8 mouse cellular contexts compared by ENCODE assay signal in the genomic region with DNA sequence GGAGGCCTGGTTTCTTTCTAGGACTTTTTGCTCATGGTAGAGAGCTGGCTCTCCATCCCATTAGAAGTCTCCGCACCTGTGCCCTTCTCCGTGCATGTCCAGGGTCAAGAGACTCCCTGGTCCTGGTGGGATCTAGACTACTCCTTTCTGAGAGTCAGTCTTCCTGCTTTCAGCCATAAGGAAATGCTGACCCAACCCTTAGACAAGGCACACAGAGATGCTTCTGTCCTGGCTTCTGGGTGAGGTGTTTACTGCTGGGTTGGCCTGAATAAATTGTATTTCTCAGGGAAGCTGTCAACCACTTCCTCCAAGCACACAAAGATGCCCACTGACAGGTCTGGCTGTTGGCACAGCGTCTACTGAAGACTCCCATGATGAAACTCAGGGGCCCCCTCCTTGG. TPM values are rescaled to one million over a fixed set of nuclear protein-coding genes. Genes with fewer than 3 reads are reported as not detected.
DNase-seq lines count a peak whose midpoint lies in the region; ATAC-seq and TF ChIP-seq lines count a peak whose summit lies in the region.

A gene (plus strand): TSS at position 301 of the 400 bp plus-strand sequence.

- in situ Hi-C loops in ES-E14 (cut with MboI; ENCODE audit: low sequenced_read_pairs in 2 of 2, unreplicated experiment in 2 of 2), result no loop called here

- no peaks in the 10 kb centered on the region for H3K9me3 ChIP-seq in hindbrain, embryonic 10.5 days
- no peaks in the 10 kb centered on the region for H3K9me3 ChIP-seq in hindbrain, embryonic 14.5 days (ENCODE audit: control insufficient read depth, low read length)
- no peaks in the 10 kb centered on the region for H3K9me3 ChIP-seq in ES-E14 (ENCODE audit: control insufficient read depth, insufficient read depth, low read depth, low read length)
- H3K9me3 ChIP-seq in forebrain, embryonic 16.5 days (ENCODE audit: control insufficient read depth, low read length), result no peaks in the 10 kb centered on the region
- no peaks in the 10 kb centered on the region for H3K9me3 ChIP-seq in intestine, embryonic 15.5 days
- no peaks in the 10 kb centered on the region for H3K9me3 ChIP-seq in midbrain, postnatal 0 days (ENCODE audit: low read length)

- H3K27me3 ChIP-seq in hindbrain, embryonic 10.5 days (ENCODE audit: insufficient read depth, poor library complexity, severe bottlenecking), result no peaks in the 10 kb centered on the region
- no peaks in the 10 kb centered on the region for H3K27me3 ChIP-seq in hindbrain, embryonic 14.5 days (ENCODE audit: control insufficient read depth, insufficient read depth, low read length)
- H3K27me3 ChIP-seq in forebrain, embryonic 16.5 days (replicated peaks; ENCODE audit: control insufficient read depth, insufficient read depth, low read length), result no peaks in the 10 kb centered on the region
- no peaks in the 10 kb centered on the region for H3K27me3 ChIP-seq in intestine, embryonic 15.5 days (replicated peaks)
- no peaks in the 10 kb centered on the region; the same call in 1 of the 2 replicates for H3K27me3 ChIP-seq in midbrain, postnatal 0 days (ENCODE audit: insufficient read depth, low read length)

- no peak within 1 kb of the TSS for H3K27ac ChIP-seq in hindbrain, embryonic 10.5 days
- no peak within 1 kb of the TSS for H3K27ac ChIP-seq in hindbrain, embryonic 14.5 days
- H3K27ac ChIP-seq in ES-E14 (ENCODE audit: insufficient read depth, low read depth, low read length, poor library complexity, severe bottlenecking), result no peak within 1 kb of the TSS
- H3K27ac ChIP-seq in forebrain, embryonic 16.5 days (ENCODE audit: low read length), result no peak within 1 kb of the TSS
- no peak within 1 kb of the TSS for H3K27ac ChIP-seq in intestine, embryonic 15.5 days
- no peak within 1 kb of the TSS for H3K27ac ChIP-seq in midbrain, postnatal 0 days (ENCODE audit: low read depth, low read length)

- no peak within 1 kb of the TSS for H3K9ac ChIP-seq in hindbrain, embryonic 14.5 days
- no peak within 1 kb of the TSS for H3K9ac ChIP-seq in ES-E14 (ENCODE audit: insufficient read depth, low read depth, low read length, poor library complexity, severe bottlenecking)
- H3K9ac ChIP-seq in forebrain, embryonic 16.5 days (replicated peaks; ENCODE audit: low read depth, low read length), result no peak within 1 kb of the TSS
- no peak within 1 kb of the TSS for H3K9ac ChIP-seq in intestine, embryonic 15.5 days
- no peak within 1 kb of the TSS for H3K9ac ChIP-seq in midbrain, postnatal 0 days (replicated peaks; ENCODE audit: low read length, poor library complexity, severe bottlenecking)

- ATAC-seq in hindbrain, embryonic 14.5 days (ENCODE audit: low FRiP score), result no peak
- ATAC-seq in forebrain, embryonic 16.5 days, result no peak
- ATAC-seq in intestine, embryonic 15.5 days, result no peak
- ATAC-seq in midbrain, postnatal 0 days (ENCODE audit: low FRiP score), result no peak

- no peak for TF ChIP-seq CTCF in midbrain, postnatal 0 days (IDR thresholded peaks at IDR 0.05)

- H3K4me3 ChIP-seq in hindbrain, embryonic 10.5 days, result no peak within 1 kb of the TSS
- no peak within 1 kb of the TSS for H3K4me3 ChIP-seq in hindbrain, embryonic 14.5 days (replicated peaks; ENCODE audit: low read length)
- H3K4me3 ChIP-seq in ES-E14 (ENCODE audit: insufficient read depth in 1 of 2, low read depth in 1 of 2, low read length in 2 of 2, poor library complexity in 1 of 2, severe bottlenecking in 1 of 2), result no peak within 1 kb of the TSS
- H3K4me3 ChIP-seq in forebrain, embryonic 16.5 days (replicated peaks; ENCODE audit: low read length), result no peak within 1 kb of the TSS
- H3K4me3 ChIP-seq in intestine, embryonic 15.5 days (replicated peaks), result no peak within 1 kb of the TSS
- no peak within 1 kb of the TSS for H3K4me3 ChIP-seq in midbrain, postnatal 0 days (ENCODE audit: low read depth, low read length)

- peaks cover 15% of the 10 kb centered on the region for H3K36me3 ChIP-seq in hindbrain, embryonic 10.5 days
- H3K36me3 ChIP-seq in hindbrain, embryonic 14.5 days (replicated peaks; ENCODE audit: control insufficient read depth, insufficient read depth), result peaks cover 13% of the 10 kb centered on the region
- H3K36me3 ChIP-seq in ES-E14 (ENCODE audit: control insufficient read depth, insufficient read depth, low read length, poor library complexity, severe bottlenecking), result no peaks in the 10 kb centered on the region
- no peaks in the 10 kb centered on the region for H3K36me3 ChIP-seq in forebrain, embryonic 16.5 days (ENCODE audit: control insufficient read depth, insufficient read depth)
- no peaks in the 10 kb centered on the region for H3K36me3 ChIP-seq in intestine, embryonic 15.5 days
- H3K36me3 ChIP-seq in midbrain, postnatal 0 days (ENCODE audit: insufficient read depth, low read length), result peaks cover 25% of the 10 kb centered on the region; the same call in 1 of the 2 replicates

- 96% methylated on average over 3 of the region's 3 CpGs for WGBS in hindbrain, embryonic 10.5 days
- 89% methylated on average over 3 of the region's 3 CpGs for WGBS in hindbrain, embryonic 14.5 days
- 88% methylated on average over 3 of the region's 3 CpGs for WGBS in forebrain, embryonic 16.5 days
- 93% methylated on average over 3 of the region's 3 CpGs for WGBS in intestine, embryonic 15.5 days
- 92% methylated on average over 3 of the region's 3 CpGs for WGBS in midbrain, postnatal 0 days

- H3K4me2 ChIP-seq in hindbrain, embryonic 14.5 days (replicated peaks), result no peak within 1 kb of the TSS
- no peak within 1 kb of the TSS for H3K4me2 ChIP-seq in forebrain, embryonic 16.5 days (ENCODE audit: low read length)
- no peak within 1 kb of the TSS for H3K4me2 ChIP-seq in intestine, embryonic 15.5 days (replicated peaks)
- H3K4me2 ChIP-seq in midbrain, postnatal 0 days (ENCODE audit: low read depth, low read length, poor library complexity, severe bottlenecking), result no peak within 1 kb of the TSS

- H3K4me1 ChIP-seq in hindbrain, embryonic 10.5 days (replicated peaks), result peaks cover 17% of the 10 kb centered on the region
- H3K4me1 ChIP-seq in hindbrain, embryonic 14.5 days (replicated peaks; ENCODE audit: control insufficient read depth, insufficient read depth, low read length), result no peaks in the 10 kb centered on the region
- peaks cover 2% of the 10 kb centered on the region in 2 experiments; a peak in 1 of 4 replicates for H3K4me1 ChIP-seq in ES-E14 (ENCODE audit: control insufficient read depth in 2 of 2, insufficient read depth in 2 of 2, low read length in 2 of 2, poor library complexity in 1 of 2)
- peaks cover 10% of the 10 kb centered on the region for H3K4me1 ChIP-seq in forebrain, embryonic 16.5 days (replicated peaks; ENCODE audit: control insufficient read depth, insufficient read depth, low read length)
- H3K4me1 ChIP-seq in intestine, embryonic 15.5 days (replicated peaks), result peaks cover 10% of the 10 kb centered on the region
- no peaks in the 10 kb centered on the region for H3K4me1 ChIP-seq in midbrain, postnatal 0 days (ENCODE audit: insufficient read depth, low read length)

- DNase-seq in hindbrain, embryonic 10.5 days (ENCODE audit: low spot score), result no peak
- no peak for DNase-seq in hindbrain, embryonic 14.5 days (ENCODE audit: low spot score)
- no peak for DNase-seq in ES-E14 (ENCODE audit: low read depth, low spot score)
- no peak for DNase-seq in midbrain, postnatal 0 days (ENCODE audit: low spot score)
- no peak for DNase-seq in cerebellum, adult 9-10 months
- DNase-seq in retina, embryonic 14.5 days (ENCODE audit: low spot score), result no peak

TF ChIP-seq in ES-E14, 5 proteins besides CTCF, POLR2A, EP300 and RAD21:
- TF ChIP-seq MAFK (IDR thresholded peaks at IDR 0.05; ENCODE audit: insufficient read depth, low read depth, low read length), result no peak
- no peak for TF ChIP-seq ZNF384 (IDR thresholded peaks at IDR 0.05; ENCODE audit: low read depth, low read length)
- no peak for TF ChIP-seq HCFC1 (IDR thresholded peaks at IDR 0.05; ENCODE audit: borderline replicate concordance, insufficient read depth, low read length)
- no peak for TF ChIP-seq CHD2 (IDR thresholded peaks at IDR 0.05; ENCODE audit: low read depth, low read length)
- TF ChIP-seq ZC3H11A (IDR thresholded peaks at IDR 0.05; ENCODE audit: borderline replicate concordance, low read depth, low read length), result no peak

RNA-seq across cellular contexts. Expression of the gene that starts here (rescaled TPM):
- 12.7 and 14.1 TPM in 2 replicates for polyA plus RNA-seq in hindbrain, embryonic 10.5 days (2016; fragmentation: Nextera tagmentation; extraction: Ambion mirVana)
- 8.5 and 9.3 TPM in 2 replicates for polyA plus RNA-seq in hindbrain, embryonic 14.5 days (2014; fragmentation: Nextera tagmentation; extraction: Ambion mirVana)
- 18.0 and 27.2 TPM in 2 replicates for total RNA-seq in ES-E14 (2012; rRNA removed)
- 18.3 and 21.6 TPM in 2 replicates for polyA plus RNA-seq in forebrain, embryonic 16.5 days (2015; fragmentation: Nextera tagmentation; extraction: Ambion mirVana)
- 14.0 and 15.7 TPM in 2 replicates for polyA plus RNA-seq in intestine, embryonic 15.5 days (2015; fragmentation: Nextera tagmentation; extraction: Ambion mirVana)
- 113 and 166 TPM in 2 replicates for total RNA-seq in midbrain, postnatal 0 days (2014; rRNA removed)
- 42.1 and 45.2 TPM in 2 replicates for polyA plus RNA-seq in midbrain, postnatal 0 days (2015; fragmentation: Nextera tagmentation; extraction: Ambion mirVana)
